20 mouse cellular contexts compared by ENCODE assay signal in genomic region chr4:85006789-85007188, GRCm38 (mm10).
A peak's percentile ranks its signal among the peaks of the same experiment; 100 is the strongest.
DNase-seq lines count a peak whose midpoint lies in the region; ATAC-seq and TF ChIP-seq lines count a peak whose summit lies in the region.
"Had no signal": no experiment of that assay in that cellular context is flagged by ENCODE, and none has a peak within 500 bp of the region (broad histone marks: within the 10 kb centered on the region; RNA-seq: fewer than 3 reads in every experiment).

No protein-coding gene starts in this region.

- H3K27ac ChIP-seq in midbrain, embryonic 13.5 days, result no peak overlapping the region
- no peak overlapping the region for H3K27ac ChIP-seq in midbrain, embryonic 11.5 days (ENCODE audit: low read depth, low read length)
- H3K27ac ChIP-seq in midbrain, embryonic 14.5 days (replicated peaks; ENCODE audit: low read depth, low read length), result no peak overlapping the region
- H3K27ac ChIP-seq in intestine, postnatal 0 days (ENCODE audit: low read depth, low read length), result no peak overlapping the region
- H3K27ac ChIP-seq: hindbrain, embryonic 13.5 days; intestine, embryonic 15.5 days; limb, embryonic 13.5 days; liver, embryonic 13.5 days had no signal

- H3K27me3 ChIP-seq in midbrain, embryonic 13.5 days, result no peaks in the 10 kb centered on the region
- H3K27me3 ChIP-seq in midbrain, embryonic 11.5 days (ENCODE audit: control insufficient read depth, insufficient read depth, low read length), result no peaks in the 10 kb centered on the region
- H3K27me3 ChIP-seq in midbrain, embryonic 14.5 days (ENCODE audit: control insufficient read depth, insufficient read depth, low read length), result no peaks in the 10 kb centered on the region
- no peaks in the 10 kb centered on the region for H3K27me3 ChIP-seq in intestine, postnatal 0 days (replicated peaks; ENCODE audit: control insufficient read depth, insufficient read depth, low read length)
- H3K27me3 ChIP-seq: heart, embryonic 12.5 days; hindbrain, embryonic 13.5 days; intestine, embryonic 15.5 days; limb, embryonic 13.5 days; liver, embryonic 13.5 days had no signal

- no peak overlapping the region for H3K4me2 ChIP-seq in midbrain, embryonic 13.5 days (replicated peaks)
- H3K4me2 ChIP-seq in midbrain, embryonic 11.5 days, result no peak overlapping the region
- no peak overlapping the region for H3K4me2 ChIP-seq in midbrain, embryonic 14.5 days (ENCODE audit: low read length)
- H3K4me2 ChIP-seq in intestine, postnatal 0 days (replicated peaks; ENCODE audit: low read depth), result no peak overlapping the region
- H3K4me2 ChIP-seq: heart, embryonic 12.5 days; hindbrain, embryonic 13.5 days; intestine, embryonic 15.5 days; limb, embryonic 13.5 days; liver, embryonic 13.5 days; lung, embryonic 14.5 days had no signal

- ATAC-seq in midbrain, embryonic 13.5 days, result peak; percentile 84
- ATAC-seq in midbrain, embryonic 11.5 days (ENCODE audit: low FRiP score), result no peak
- ATAC-seq in midbrain, embryonic 14.5 days (ENCODE audit: low FRiP score, low TSS enrichment), result peak; percentile 86
- ATAC-seq in intestine, postnatal 0 days, result no peak
- ATAC-seq: forebrain, postnatal 0 days; intestine, embryonic 15.5 days had no signal

- DNase-seq in midbrain, embryonic 11.5 days (ENCODE audit: low spot score, missing footprints), result no peak
- DNase-seq in cerebellum, adult 9-10 months, result peak; percentile 25
- peak; percentile 64 for DNase-seq in midbrain, embryonic 14.5 days
- peak; percentile 38 for DNase-seq in retina, postnatal 7 days (ENCODE audit: low read depth, low spot score)
- DNase-seq in spleen, postnatal 10 days (ENCODE audit: low spot score in 2 of 2), result no peak
- DNase-seq in gastrocnemius, adult 8-10 months (ENCODE audit: low spot score in 2 of 2), result no peak
- DNase-seq: adrenal gland, adult 8-10 months; forebrain, postnatal 0 days; heart, postnatal 14 days; liver, embryonic 13.5 days; lung, embryonic 14.5 days; lung, postnatal 4 days; thymus, postnatal 36 days had no signal

- H3K9ac ChIP-seq in midbrain, embryonic 13.5 days (replicated peaks), result no peak overlapping the region
- no peak overlapping the region for H3K9ac ChIP-seq in midbrain, embryonic 11.5 days (ENCODE audit: low read length)
- no peak overlapping the region for H3K9ac ChIP-seq in midbrain, embryonic 14.5 days (replicated peaks; ENCODE audit: low read length)
- H3K9ac ChIP-seq in intestine, postnatal 0 days (ENCODE audit: low read depth, low read length), result no peak overlapping the region
- H3K9ac ChIP-seq: forebrain, postnatal 0 days; heart, embryonic 12.5 days; hindbrain, embryonic 13.5 days; intestine, embryonic 15.5 days; limb, embryonic 13.5 days; liver, embryonic 13.5 days; lung, embryonic 14.5 days had no signal

- H3K9me3 ChIP-seq in midbrain, embryonic 13.5 days, result no peaks in the 10 kb centered on the region
- no peaks in the 10 kb centered on the region for H3K9me3 ChIP-seq in midbrain, embryonic 11.5 days (ENCODE audit: control insufficient read depth, low read length)
- no peaks in the 10 kb centered on the region for H3K9me3 ChIP-seq in midbrain, embryonic 14.5 days (ENCODE audit: control insufficient read depth, low read length)
- no peaks in the 10 kb centered on the region for H3K9me3 ChIP-seq in intestine, postnatal 0 days (ENCODE audit: control insufficient read depth)
- H3K9me3 ChIP-seq: heart, embryonic 12.5 days; hindbrain, embryonic 13.5 days; intestine, embryonic 15.5 days; limb, embryonic 13.5 days; liver, embryonic 13.5 days had no signal

- 47% methylated on average over 3 of the region's 3 CpGs for WGBS in midbrain, embryonic 13.5 days
- 65% methylated on average over 3 of the region's 3 CpGs for WGBS in midbrain, embryonic 11.5 days
- 53% methylated on average over 3 of the region's 3 CpGs for WGBS in midbrain, embryonic 14.5 days
- 85% methylated on average over 3 of the region's 3 CpGs for WGBS in intestine, postnatal 0 days

- TF ChIP-seq CTCF in intestine, postnatal 0 days (IDR thresholded peaks at IDR 0.05; ENCODE audit: low read depth), result no peak

- no peaks in the 10 kb centered on the region for H3K36me3 ChIP-seq in midbrain, embryonic 13.5 days
- H3K36me3 ChIP-seq in midbrain, embryonic 11.5 days (ENCODE audit: control insufficient read depth, insufficient read depth, low read length), result no peaks in the 10 kb centered on the region
- no peaks in the 10 kb centered on the region for H3K36me3 ChIP-seq in midbrain, embryonic 14.5 days (ENCODE audit: control insufficient read depth, insufficient read depth, low read length)
- no peaks in the 10 kb centered on the region for H3K36me3 ChIP-seq in intestine, postnatal 0 days (ENCODE audit: control insufficient read depth, insufficient read depth)
- H3K36me3 ChIP-seq: heart, embryonic 12.5 days; hindbrain, embryonic 13.5 days; intestine, embryonic 15.5 days; limb, embryonic 13.5 days; liver, embryonic 13.5 days had no signal

- no peaks in the 10 kb centered on the region for H3K4me1 ChIP-seq in midbrain, embryonic 13.5 days (replicated peaks)
- H3K4me1 ChIP-seq in midbrain, embryonic 11.5 days (ENCODE audit: control insufficient read depth, insufficient read depth, low read length), result no peaks in the 10 kb centered on the region
- H3K4me1 ChIP-seq in midbrain, embryonic 14.5 days (ENCODE audit: control insufficient read depth, insufficient read depth, low read length), result 0 out of 2 replicates have a peak, but pooled peaks cover 4% of the 10 kb centered on the region
- no peaks in the 10 kb centered on the region for H3K4me1 ChIP-seq in intestine, postnatal 0 days (replicated peaks; ENCODE audit: control insufficient read depth, insufficient read depth, low read length)
- H3K4me1 ChIP-seq: heart, embryonic 12.5 days; hindbrain, embryonic 13.5 days; intestine, embryonic 15.5 days; limb, embryonic 13.5 days; liver, embryonic 13.5 days had no signal

- H3K4me3 ChIP-seq in midbrain, embryonic 13.5 days (replicated peaks), result no peak overlapping the region
- no peak overlapping the region for H3K4me3 ChIP-seq in midbrain, embryonic 11.5 days (ENCODE audit: low read depth, low read length)
- no peak overlapping the region for H3K4me3 ChIP-seq in midbrain, embryonic 14.5 days (replicated peaks; ENCODE audit: low read depth, low read length)
- no peak overlapping the region for H3K4me3 ChIP-seq in intestine, postnatal 0 days (ENCODE audit: low read depth, low read length)
- H3K4me3 ChIP-seq: erythroblast, embryonic 14.5 days; heart, embryonic 12.5 days; hindbrain, embryonic 13.5 days; intestine, embryonic 15.5 days; limb, embryonic 13.5 days; liver, embryonic 13.5 days had no signal

Comparison
In these comparisons a context has a peak if more than half of its experiments do, and no peak if none do; other contexts are left out.
1. ATAC-seq: peak in midbrain, embryonic 13.5 days (single experiment) and midbrain, embryonic 14.5 days (single experiment); none in midbrain, embryonic 11.5 days (single experiment) and intestine, postnatal 0 days (single experiment).
2. DNase-seq: peak in cerebellum, adult 9-10 months (single experiment), midbrain, embryonic 14.5 days (single experiment) and retina, postnatal 7 days (single experiment); none in midbrain, embryonic 11.5 days (single experiment), spleen, postnatal 10 days (0 of 2) and gastrocnemius, adult 8-10 months (0 of 2).